Mouse (Mus musculus): Measurements from ENCODE around the gene Zfp428.

GRCm38 (mm10) chr7:24501492-24501891 lies 5.3 kb upstream of the Zfp428 start:
- peak; percentile 38; the same call in 1 of the 2 replicates for TF ChIP-seq CTCF (IDR thresholded peaks at IDR 0.05; ENCODE audit: extremely low read depth, insufficient read length, insufficient replicate concordance, low read depth, low read length)
- no peak for TF ChIP-seq POLR2A (IDR thresholded peaks at IDR 0.05; ENCODE audit: low read depth, low read length)
